ENCODE assay signal across 7 mouse cellular contexts in genomic region chr2:52558411-52558810, GRCm38 (mm10).
DNase-seq lines count a peak whose midpoint lies in the region.

No protein-coding gene starts in this region.

- DNase-seq in brain, adult 2 months (ENCODE audit: low read depth, low spot score) = peak; percentile 98
- DNase-seq in cerebellum, adult 11 months = peak; percentile 75
- DNase-seq in frontal cortex, postnatal 10 days (ENCODE audit: low spot score in 2 of 2) = peak; percentile 41 to 53
- DNase-seq in left cerebral cortex, adult 11 months (ENCODE audit: low spot score) = peak; percentile 69
- DNase-seq in retina, adult 2 months (ENCODE audit: low read depth, low spot score) = peak; percentile 23
- no peak for DNase-seq in lung, postnatal 10 days
- DNase-seq in ovary, postnatal 10 days (ENCODE audit: low spot score) = no peak

Comparison
In these comparisons a context has a peak if more than half of its experiments do, and no peak if none do; other contexts are left out.
1. DNase-seq: peak in brain, adult 2 months (single experiment), cerebellum, adult 11 months (single experiment), frontal cortex, postnatal 10 days (2 of 2), left cerebral cortex, adult 11 months (single experiment) and retina, adult 2 months (single experiment); none in lung, postnatal 10 days (single experiment) and ovary, postnatal 10 days (single experiment).